In genomic region chr9:46476516-46476915, GRCm38 (mm10) we compare ENCODE assay signal across 25 mouse cellular contexts.
"Had no signal": no experiment of that assay in that cellular context is flagged by ENCODE, and none has a peak within 500 bp of the region (broad histone marks: within the 10 kb centered on the region; RNA-seq: fewer than 3 reads in every experiment).

No protein-coding gene starts in this region.

- H3K4me2 ChIP-seq: heart, embryonic 12.5 days; hindbrain, embryonic 12.5 days; hindbrain, embryonic 14.5 days; intestine, embryonic 15.5 days; limb, embryonic 12.5 days; liver, embryonic 11.5 days; liver, embryonic 13.5 days had no signal

- H3K4me3 ChIP-seq: gastrocnemius, adult 2 months; heart, embryonic 10.5 days; heart, embryonic 12.5 days; hindbrain, embryonic 12.5 days; intestine, embryonic 15.5 days; layer of hippocampus, adult 2 months; left cerebral cortex, adult 2 months; limb, embryonic 10.5 days; limb, embryonic 12.5 days; liver, embryonic 13.5 days had no signal

- DNase-seq: gastrocnemius, adult 2 months; gastrocnemius, postnatal 10 days; gastrocnemius, postnatal 25 days; heart, adult 18-20 months; heart, postnatal 10 days; heart, postnatal 4 days; kidney, adult 18-20 months; kidney, adult 8-10 months; kidney, postnatal 10 days; kidney, postnatal 25 days; kidney, postnatal 4 days; liver; liver, embryonic 13.5 days had no signal

- H3K36me3 ChIP-seq: heart, embryonic 10.5 days; heart, embryonic 12.5 days; hindbrain, embryonic 12.5 days; intestine, embryonic 15.5 days; limb, embryonic 10.5 days; limb, embryonic 12.5 days; liver, embryonic 13.5 days had no signal

- ATAC-seq: inflammation-experienced regulatory T-cells, adult 6 months; intestine, embryonic 15.5 days; intestine, postnatal 0 days had no signal

- H3K9me3 ChIP-seq: heart, embryonic 10.5 days; heart, embryonic 12.5 days; hindbrain, embryonic 12.5 days; intestine, embryonic 15.5 days; limb, embryonic 10.5 days; limb, embryonic 12.5 days; liver, embryonic 13.5 days had no signal

- H3K27me3 ChIP-seq: intestine, embryonic 15.5 days; liver, embryonic 13.5 days had no signal

- H3K27ac ChIP-seq: gastrocnemius, adult 2 months; heart, embryonic 10.5 days; hindbrain, embryonic 12.5 days; hindbrain, embryonic 14.5 days; intestine, embryonic 15.5 days; layer of hippocampus, adult 2 months; left cerebral cortex, adult 2 months; limb, embryonic 10.5 days; limb, embryonic 12.5 days; liver, embryonic 13.5 days had no signal

- H3K9ac ChIP-seq: heart, embryonic 12.5 days; hindbrain, embryonic 12.5 days; hindbrain, embryonic 14.5 days; intestine, embryonic 15.5 days; limb, embryonic 12.5 days; liver, embryonic 13.5 days had no signal
